Mouse (Mus musculus) kidney, adult 2 months (tissue): ENCODE measurements at regions not wholly inside any gene's neighbourhood (a gene's known extent, or its start where the extent isn't known, plus 50 kb on each side); places are given as distances from the start of the nearest gene placed in this dataset.

ENCODE experiments used
- DNase-seq: peaks from one replicate; pipeline ENCODE4 v3.0.0; 2021
- H3K27ac ChIP-seq: fragments of 200-500 bp; 2 replicates; pipeline ENCODE4 v1.5.1; 2012; ENCODE audit warnings: low read depth, low read length, control low read depth, inconsistent platforms; ENCODE audit not compliant: insufficient read depth
- H3K27me3 ChIP-seq: fragments of 200-500 bp; replicated peaks from 2 replicates; pipeline ENCODE4 v1.6.1; 2012; ENCODE audit warnings: mild to moderate bottlenecking, moderate library complexity, low read length, inconsistent platforms; ENCODE audit not compliant: control insufficient read depth, insufficient read depth
- H3K36me3 ChIP-seq: fragments of 200-500 bp; 2 replicates; pipeline ENCODE4 v1.6.1; 2012; ENCODE audit warnings: mild to moderate bottlenecking, moderate library complexity, low read length, inconsistent platforms; ENCODE audit not compliant: control insufficient read depth, insufficient read depth
- H3K4me1 ChIP-seq: fragments of 200-500 bp; 2 replicates; pipeline ENCODE4 v1.6.1; 2011; ENCODE audit warnings: low read length; ENCODE audit not compliant: control insufficient read depth, insufficient read depth
- H3K4me3 ChIP-seq: fragments of 200-500 bp; 2 replicates; pipeline ENCODE4 v1.5.1; 2011; ENCODE audit warnings: mild to moderate bottlenecking, low read depth, low read length, control low read depth; ENCODE audit not compliant: insufficient read depth
- CTCF ChIP-seq: fragments of 200-500 bp; conservative IDR thresholded peaks from 2 replicates; pipeline ENCODE4 v1.5.1; 2011; ENCODE audit warnings: low read depth, mild to moderate bottlenecking, control low read depth, low read length, moderate library complexity, mixed read lengths; ENCODE audit not compliant: insufficient read depth, insufficient read length
- POLR2A ChIP-seq: fragments of 200-500 bp; IDR thresholded peaks from one replicate; pipeline ENCODE4 v1.6.1; 2011; ENCODE audit warnings: low read depth, low read length, control low read depth
- WGBS: fragments of 180-500 bp; shearing (Covaris S2); methylation state at CpG from one replicate; pipeline ENCODE4 v1.1.7; 2018; 5-methylcytosine and 5-hydroxymethylcytosine counted together

DNA sequence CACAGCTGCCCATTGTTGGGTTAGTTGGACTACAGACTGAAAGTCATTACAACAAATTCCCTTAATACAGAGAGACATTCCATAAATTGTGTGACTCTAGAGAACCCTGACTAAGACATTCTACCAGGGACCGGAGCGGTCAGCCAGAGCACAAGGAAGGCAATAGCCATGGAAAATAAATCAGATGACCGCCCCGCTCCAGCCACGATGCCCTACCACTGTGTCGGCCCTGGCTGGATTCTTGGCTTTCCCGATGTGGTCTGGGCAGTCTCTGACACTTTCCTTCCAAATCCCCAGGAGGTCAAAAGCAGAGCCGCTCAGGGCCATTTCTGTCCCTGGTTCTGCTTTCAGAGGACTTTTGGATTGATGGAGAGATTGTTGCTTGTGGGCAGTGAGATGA lies 57.8 kb downstream of the Lsm3 start:
- Histone ChIP-seq H3K4me3 (no peak overlapping the region), H3K36me3 (no peaks in the 10 kb centered on the region), H3K27ac (no peak overlapping the region), H3K27me3 (no peaks in the 10 kb centered on the region), H3K4me1 (no peaks in the 10 kb centered on the region)
- TF ChIP-seq CTCF, result no peak
- no peak for TF ChIP-seq POLR2A
- DNase-seq, result peak; percentile 33
- WGBS, result 41% methylated on average over 8 of the region's 8 CpGs

DNA sequence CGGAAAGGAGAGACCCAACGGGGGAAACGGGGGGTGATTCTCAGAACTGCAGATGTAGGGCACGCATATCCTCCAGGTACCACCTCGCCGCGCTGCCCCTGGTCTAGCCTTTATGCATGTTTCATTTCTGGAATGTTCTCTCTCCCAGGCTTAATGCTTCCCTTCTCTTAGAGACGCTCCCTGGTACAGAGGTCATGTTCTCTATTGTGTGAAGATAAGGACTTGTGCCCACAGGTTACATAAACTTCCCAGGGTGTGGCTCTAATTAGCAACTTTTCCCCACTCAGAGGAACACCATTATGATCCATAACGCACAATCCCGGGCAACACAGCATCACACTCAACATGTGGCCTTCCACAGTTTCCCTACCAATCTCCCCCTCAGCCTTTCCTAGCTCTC lies 58.7 kb downstream of the Lsm3 start:
- Histone ChIP-seq H3K36me3 (no peaks in the 10 kb centered on the region), H3K27me3 (no peaks in the 10 kb centered on the region), H3K27ac (no peak overlapping the region), H3K4me1 (no peaks in the 10 kb centered on the region), H3K4me3 (no peak overlapping the region)
- no peak for TF ChIP-seq CTCF
- no peak for TF ChIP-seq POLR2A
- no peak for DNase-seq
- 79% methylated on average over 10 of the region's 10 CpGs for WGBS

DNA sequence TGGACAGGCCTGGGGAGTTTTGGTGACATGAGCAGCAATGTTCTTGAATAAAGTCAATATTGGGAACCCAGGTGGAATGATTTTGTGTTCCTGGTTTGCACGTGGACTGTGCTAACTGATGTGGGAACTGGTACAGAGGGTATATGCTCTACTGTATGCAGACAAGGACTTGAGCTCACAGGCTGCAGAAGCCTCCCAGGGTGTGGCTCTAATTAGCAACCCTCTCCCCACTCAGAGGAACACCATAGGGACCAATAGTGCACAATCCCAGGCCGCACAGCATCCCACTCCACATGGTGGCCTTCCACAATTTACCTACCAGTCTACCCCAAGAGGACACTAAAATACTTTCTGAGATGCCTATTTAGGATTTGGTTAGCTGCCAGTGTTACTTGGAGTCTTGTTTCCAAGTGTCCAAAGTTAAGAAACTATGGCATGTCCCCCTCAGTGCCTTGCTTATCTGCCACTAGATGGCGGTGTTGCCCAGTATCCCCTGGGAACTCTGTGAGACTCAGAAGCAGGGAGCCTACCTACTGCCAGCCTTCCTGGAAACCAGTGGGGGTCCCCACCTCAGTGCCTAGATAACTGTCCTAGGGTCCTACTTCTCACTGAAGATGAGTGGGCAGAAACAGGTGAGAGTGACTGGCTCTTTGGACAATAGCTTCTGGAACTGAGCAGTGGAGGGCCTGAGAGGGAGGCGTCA lies 60.1 kb downstream of the Lsm3 start:
- Histone ChIP-seq H3K27ac (no peak overlapping the region), H3K27me3 (no peaks in the 10 kb centered on the region), H3K36me3 (no peaks in the 10 kb centered on the region), H3K4me3 (no peak overlapping the region), H3K4me1 (no peaks in the 10 kb centered on the region)
- 72% methylated on average over 4 of the region's 4 CpGs for WGBS
- TF ChIP-seq CTCF, result peak; percentile 93
- no peak for TF ChIP-seq POLR2A
- peak; percentile 83 for DNase-seq

DNA sequence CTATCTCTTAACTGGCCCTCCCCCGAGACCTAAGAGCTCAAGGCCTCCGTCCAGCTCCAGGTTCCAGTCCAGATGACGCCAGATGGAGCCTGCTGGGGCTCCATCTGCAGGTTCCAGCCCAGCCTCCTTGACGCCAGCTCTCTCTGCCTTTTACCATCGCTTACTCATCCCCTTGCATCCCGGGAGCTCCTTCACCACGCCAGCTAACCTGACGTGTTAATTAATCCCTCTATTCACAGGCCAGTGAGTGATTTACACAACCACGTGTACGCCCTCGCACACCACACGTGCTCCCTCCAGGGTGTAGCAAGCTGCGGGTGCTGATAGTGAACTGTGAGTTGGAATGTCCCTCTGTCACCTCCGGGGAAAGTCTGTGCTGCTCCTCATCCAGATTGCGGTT lies 61.2 kb downstream of the Lsm3 start:
- Histone ChIP-seq H3K4me1 (no peaks in the 10 kb centered on the region; the same call in 1 of the 2 replicates), H3K27me3 (no peaks in the 10 kb centered on the region), H3K27ac (no peak overlapping the region), H3K36me3 (no peaks in the 10 kb centered on the region), H3K4me3 (no peak overlapping the region)
- WGBS, result 56% methylated on average over 15 of the region's 15 CpGs
- peak; percentile 62 for DNase-seq
- TF ChIP-seq CTCF, result no peak
- no peak for TF ChIP-seq POLR2A

DNA sequence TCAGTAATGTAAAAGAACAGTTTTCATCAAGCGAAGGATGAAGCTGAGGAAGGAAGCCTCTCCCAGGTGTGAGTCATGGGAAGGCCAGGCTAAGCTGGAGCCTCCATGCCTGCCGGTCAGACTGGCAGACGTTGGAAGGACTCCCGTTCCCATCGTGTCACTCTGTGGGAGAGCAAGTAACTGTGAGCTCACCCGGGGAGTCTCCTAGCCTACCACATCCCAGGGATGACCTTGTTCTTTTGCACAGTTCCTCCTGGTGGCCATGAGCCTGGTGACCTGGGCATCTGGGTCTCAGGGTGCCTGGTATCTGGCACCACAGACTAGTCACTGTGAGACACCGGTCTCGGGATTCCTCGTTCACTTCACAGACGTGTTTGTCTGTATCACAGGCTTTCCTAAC lies 63.9 kb downstream of the Lsm3 start:
- H3K36me3 ChIP-seq, result no peaks in the 10 kb centered on the region
- no peak for DNase-seq
- no peak for TF ChIP-seq POLR2A
- TF ChIP-seq CTCF, result no peak
- 77% methylated on average over 10 of the region's 10 CpGs for WGBS
- H3K27ac ChIP-seq, result no peak overlapping the region
- no peak overlapping the region for H3K4me3 ChIP-seq
- H3K4me1 ChIP-seq, result no peaks in the 10 kb centered on the region; the same call in 1 of the 2 replicates
- H3K27me3 ChIP-seq, result no peaks in the 10 kb centered on the region

DNA sequence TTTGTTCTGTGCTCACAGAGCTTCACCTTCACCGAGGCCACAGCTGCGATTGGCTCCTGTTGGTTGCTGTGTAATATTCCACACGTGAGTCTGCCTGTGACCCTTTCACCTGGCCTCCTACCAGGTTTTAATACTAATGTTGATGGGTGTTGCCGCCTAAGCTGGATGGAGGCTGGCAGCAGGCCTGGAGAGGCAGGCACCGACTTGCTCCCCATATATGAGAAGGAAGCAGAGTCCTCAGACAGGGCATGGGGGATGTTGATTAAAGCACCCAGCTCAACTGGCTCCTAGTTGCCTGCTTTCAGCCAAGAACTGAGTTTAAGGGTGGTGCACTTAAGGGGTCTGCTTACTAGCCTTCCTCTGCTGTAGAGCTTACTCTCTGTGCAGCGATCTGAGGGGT lies 64.9 kb downstream of the Lsm3 start:
- Histone ChIP-seq H3K27ac (no peak overlapping the region), H3K27me3 (no peaks in the 10 kb centered on the region), H3K4me1 (no peaks in the 10 kb centered on the region; the same call in 1 of the 2 replicates), H3K36me3 (no peaks in the 10 kb centered on the region), H3K4me3 (no peak overlapping the region)
- TF ChIP-seq CTCF (no peak), POLR2A (no peak)
- WGBS, result 81% methylated on average over 6 of the region's 6 CpGs
- peak; percentile 27 for DNase-seq

DNA sequence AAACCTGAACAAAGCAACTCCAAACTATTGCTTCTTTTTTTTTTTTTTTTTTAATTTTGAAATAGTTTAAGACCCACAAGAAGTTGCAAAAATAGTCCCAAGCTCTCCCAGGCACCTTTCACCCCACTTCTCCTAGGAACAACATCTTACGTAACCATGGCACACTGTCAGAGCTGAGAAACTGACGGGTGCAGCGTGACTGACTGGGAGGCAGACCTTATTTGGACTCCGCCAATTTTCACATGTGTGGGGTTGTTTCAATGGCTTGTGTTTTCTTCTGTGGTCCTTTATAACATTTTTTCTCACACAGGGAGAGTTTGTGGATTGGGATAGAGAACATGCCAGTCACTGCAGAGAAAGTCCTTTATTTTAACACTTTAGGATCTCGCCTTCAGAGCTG lies 66.6 kb downstream of the Lsm3 start:
- TF ChIP-seq CTCF, result no peak
- peak; percentile 90 for DNase-seq
- Histone ChIP-seq H3K27ac (peak overlapping the region; percentile 74), H3K36me3 (no peaks in the 10 kb centered on the region), H3K27me3 (no peaks in the 10 kb centered on the region), H3K4me3 (no peak overlapping the region), H3K4me1 (no peaks in the 10 kb centered on the region; the same call in 1 of the 2 replicates)
- WGBS, result 62% methylated on average over 5 of the region's 5 CpGs
